Mouse (Mus musculus) liver, embryonic 12.5 days (tissue): ENCODE results near the gene Gfpt1. TPM values are rescaled to one million over a fixed set of nuclear protein-coding genes. Genes with fewer than 3 reads are reported as not detected.
"Not testable (repeated sequence)": the region's sequence is repeated elsewhere in the genome, so short reads cannot be mapped to it uniquely, and the experiment has no call there.

Source experiments
- ATAC-seq: fragments of 200-750 bp; cut with Nextera tagmentation; 2 replicates; pipeline ENCODE4 v1.8.0; 2017; ENCODE audit warnings: moderate number of reproducible peaks, mild to moderate bottlenecking, moderate library complexity
- H3K27ac ChIP-seq: fragments of 300-500 bp; sonication (generic); 2 replicates; pipeline ENCODE4 v1.5.1; 2016; ENCODE audit warnings: mild to moderate bottlenecking
- H3K27me3 ChIP-seq: fragments of 300-500 bp; sonication (generic); replicated peaks from 2 replicates; pipeline ENCODE4 v1.6.1; 2016; ENCODE audit warnings: mild to moderate bottlenecking, moderate library complexity
- H3K36me3 ChIP-seq: fragments of 300-500 bp; sonication (generic); 2 replicates; pipeline ENCODE4 v1.6.1; 2016; ENCODE audit warnings: mild to moderate bottlenecking, moderate library complexity
- H3K4me1 ChIP-seq: fragments of 300-500 bp; sonication (generic); 2 replicates; pipeline ENCODE4 v1.6.1; 2016
- H3K4me2 ChIP-seq: fragments of 300-500 bp; sonication (generic); 2 replicates; pipeline ENCODE4 v1.6.1; 2016; ENCODE audit warnings: mild to moderate bottlenecking, moderate library complexity
- H3K4me3 ChIP-seq: fragments of 300-500 bp; sonication (generic); 2 replicates; pipeline ENCODE4 v1.5.1; 2016; ENCODE audit warnings: mild to moderate bottlenecking, moderate library complexity
- H3K9ac ChIP-seq: fragments of 300-500 bp; sonication (generic); 2 replicates; pipeline ENCODE4 v1.6.1; 2016; ENCODE audit warnings: mild to moderate bottlenecking, moderate library complexity
- H3K9me3 ChIP-seq: fragments of 300-500 bp; sonication (generic); replicated peaks from 2 replicates; pipeline ENCODE4 v1.6.1; 2016; ENCODE audit warnings: mild to moderate bottlenecking, moderate library complexity
- WGBS: fragments of 180-500 bp; shearing (Covaris S2); methylation state at CpG from one replicate; pipeline ENCODE4 v1.1.7; 2016; ENCODE audit not compliant: insufficient replicate concordance; 5-methylcytosine and 5-hydroxymethylcytosine counted together
- polyA plus RNA-seq: library from polyadenylated mRNA; unstranded; fragments of >200 nt; fragmentation: Nextera tagmentation; extraction: Ambion mirVana; gene quantifications from 2 replicates; pipeline ENCODE4 v1.2.1, GENCODE M21; 2016

Gfpt1 gene
- polyA plus RNA-seq, 1 experiment from 2014 or later: 9.2 TPM

DNA sequence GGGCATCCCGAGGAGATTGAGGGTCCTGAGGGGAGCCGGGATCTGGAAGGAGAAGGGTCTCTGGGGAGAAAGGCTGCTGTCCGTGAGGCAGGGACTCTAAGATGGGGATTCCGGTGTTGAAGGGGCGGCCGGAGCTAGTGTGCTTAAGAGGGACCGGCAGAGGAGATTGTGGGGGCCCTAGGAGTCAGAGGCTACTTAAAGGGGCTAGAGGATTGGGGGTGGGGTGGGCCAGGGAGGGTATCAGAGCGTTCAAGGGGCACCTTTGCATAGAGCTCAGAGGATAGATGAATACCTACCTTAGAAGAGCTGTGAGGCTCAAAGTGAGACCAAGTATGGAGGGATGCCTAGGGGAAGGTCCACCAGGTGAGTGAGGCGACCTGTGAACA is 478 bp downstream of the Gfpt1 start:
- peaks cover 10% of the 10 kb centered on the region; the same call in 1 of the 2 replicates for H3K36me3 ChIP-seq
- H3K4me1 ChIP-seq: peaks cover 28% of the 10 kb centered on the region
- H3K27ac ChIP-seq: peak overlapping the region; percentile 98
- peak overlapping the region; percentile 91 for H3K4me3 ChIP-seq
- H3K4me2 ChIP-seq: peak overlapping the region; percentile 97
- no peaks in the 10 kb centered on the region for H3K27me3 ChIP-seq
- 3% methylated on average over 9 of the region's 9 CpGs for WGBS
- no peaks in the 10 kb centered on the region for H3K9me3 ChIP-seq
- ATAC-seq: peak; percentile 9; the same call in 1 of the 2 replicates
- H3K9ac ChIP-seq: peak overlapping the region; percentile 95

DNA sequence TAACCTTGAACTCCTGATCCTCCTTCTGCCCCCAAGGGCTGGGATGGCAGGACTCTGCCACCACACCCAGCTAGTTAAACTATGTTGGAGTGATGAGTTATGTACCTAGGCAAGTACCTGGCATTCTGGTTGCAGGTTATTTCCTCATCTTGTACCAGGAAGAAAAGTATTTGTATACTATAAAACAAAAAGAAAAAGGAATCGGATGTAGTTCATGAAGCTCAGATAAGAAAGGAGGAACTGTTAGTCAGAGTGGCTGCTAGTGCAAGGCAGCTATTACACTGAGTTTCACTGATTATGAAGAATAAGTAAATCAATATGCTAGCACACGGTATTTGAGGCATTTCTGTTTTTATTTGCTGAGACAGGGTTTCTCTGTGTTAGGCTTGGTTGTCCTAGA is 2.2 kb downstream of the Gfpt1 start:
- no peak overlapping the region for H3K4me2 ChIP-seq
- H3K9ac ChIP-seq: no peak overlapping the region
- no peak overlapping the region for H3K4me3 ChIP-seq
- no peak overlapping the region for H3K27ac ChIP-seq
- no peak for ATAC-seq
- no peaks in the 10 kb centered on the region for H3K27me3 ChIP-seq
- H3K9me3 ChIP-seq: no peaks in the 10 kb centered on the region
- peaks cover 28% of the 10 kb centered on the region for H3K4me1 ChIP-seq
- 54% methylated on average over 2 of the region's 2 CpGs for WGBS
- H3K36me3 ChIP-seq: peaks cover 22% of the 10 kb centered on the region; the same call in 1 of the 2 replicates

DNA sequence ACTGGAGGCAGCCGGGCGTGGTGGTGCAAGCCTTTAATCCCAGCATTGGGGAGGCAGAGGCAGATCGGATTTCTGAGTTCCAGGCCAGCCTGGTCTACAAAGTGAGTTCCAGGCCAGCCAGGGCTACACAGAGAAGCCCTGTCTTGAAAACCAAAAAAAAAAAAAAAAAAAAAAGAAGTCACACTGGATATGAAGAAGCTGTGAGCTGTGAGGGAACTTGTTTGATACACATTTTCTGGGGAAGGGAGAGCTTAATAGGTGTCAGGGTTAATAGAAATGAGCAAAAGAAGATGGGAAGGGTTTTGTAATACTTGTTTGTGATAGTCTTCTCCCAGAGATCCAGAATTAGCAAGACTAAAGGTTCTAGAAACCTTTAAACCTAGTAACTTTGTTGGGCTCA is 2.9 kb downstream of the Gfpt1 start:
- peaks cover 28% of the 10 kb centered on the region for H3K4me1 ChIP-seq
- no peaks in the 10 kb centered on the region for H3K27me3 ChIP-seq
- ATAC-seq: no peak
- peaks cover 22% of the 10 kb centered on the region; the same call in 1 of the 2 replicates for H3K36me3 ChIP-seq
- no peak overlapping the region for H3K4me2 ChIP-seq
- no peak overlapping the region for H3K4me3 ChIP-seq
- 69% methylated on average over 3 of the region's 3 CpGs for WGBS
- H3K9me3 ChIP-seq: no peaks in the 10 kb centered on the region
- no peak overlapping the region for H3K9ac ChIP-seq
- H3K27ac ChIP-seq: no peak overlapping the region

DNA sequence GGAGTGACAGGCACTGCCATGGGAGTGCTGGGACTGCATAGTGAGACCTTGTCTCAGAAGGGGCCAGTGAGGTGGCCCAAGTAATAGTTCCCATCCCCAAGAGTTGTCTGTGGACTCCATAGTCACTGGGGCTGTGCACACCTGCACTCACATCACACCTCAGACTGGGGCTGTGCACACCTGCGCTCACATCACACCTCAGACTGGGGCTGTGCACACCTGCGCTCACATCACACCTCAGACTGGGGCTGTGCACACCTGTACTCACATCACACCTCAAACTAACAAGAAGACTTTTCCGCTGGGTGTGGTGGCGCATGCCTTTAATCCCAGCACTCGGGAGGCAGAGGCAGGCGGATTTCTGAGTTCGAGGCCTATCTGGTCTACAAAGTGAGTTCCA is 6.1 kb downstream of the Gfpt1 start:
- not testable (repeated sequence) for H3K9me3 ChIP-seq, H3K4me2 ChIP-seq, H3K27me3 ChIP-seq, H3K9ac ChIP-seq, H3K4me3 ChIP-seq, H3K27ac ChIP-seq
- 81% methylated on average over 7 of the region's 7 CpGs for WGBS
- ATAC-seq: 0 out of 2 replicates have a peak, but pooled peaks have one; percentile 13
- Histone ChIP-seq H3K4me1 (peaks cover 12% of the 10 kb centered on the region), H3K36me3 (peaks cover 47% of the 10 kb centered on the region)

DNA sequence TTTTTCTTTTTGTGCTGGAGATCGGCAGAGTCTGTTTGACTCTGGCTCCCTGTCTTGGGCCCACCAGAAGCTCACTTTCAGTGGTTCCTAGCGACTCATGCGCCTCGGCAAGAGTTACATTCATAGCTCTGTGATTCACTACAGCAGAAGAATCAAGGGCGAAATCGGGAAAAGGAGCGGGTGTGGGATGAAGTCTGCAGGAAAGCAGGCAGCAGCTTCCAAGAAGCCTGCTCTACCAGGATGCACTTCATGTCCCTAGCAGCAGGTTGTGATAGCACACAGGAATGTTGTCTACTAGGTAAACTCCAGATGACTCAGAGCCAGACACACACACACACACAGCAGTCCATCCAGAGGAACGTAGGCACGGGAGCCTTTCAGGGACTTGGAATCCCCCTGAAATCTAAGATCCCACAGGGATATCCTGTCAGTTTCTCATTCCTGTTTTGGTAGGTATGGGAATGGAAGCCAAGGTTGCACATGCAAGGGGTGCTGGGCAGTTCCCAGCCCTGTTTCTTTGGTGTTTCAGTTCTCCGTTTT is 9.3 kb downstream of the Gfpt1 start:
- Histone ChIP-seq H3K27me3 (no peaks in the 10 kb centered on the region), H3K9ac (no peak overlapping the region), H3K4me1 (no peaks in the 10 kb centered on the region), H3K27ac (no peak overlapping the region), H3K9me3 (no peaks in the 10 kb centered on the region), H3K4me2 (no peak overlapping the region), H3K4me3 (no peak overlapping the region), H3K36me3 (peaks cover 73% of the 10 kb centered on the region)
- 86% methylated on average over 10 of the region's 10 CpGs for WGBS
- no peak for ATAC-seq

DNA sequence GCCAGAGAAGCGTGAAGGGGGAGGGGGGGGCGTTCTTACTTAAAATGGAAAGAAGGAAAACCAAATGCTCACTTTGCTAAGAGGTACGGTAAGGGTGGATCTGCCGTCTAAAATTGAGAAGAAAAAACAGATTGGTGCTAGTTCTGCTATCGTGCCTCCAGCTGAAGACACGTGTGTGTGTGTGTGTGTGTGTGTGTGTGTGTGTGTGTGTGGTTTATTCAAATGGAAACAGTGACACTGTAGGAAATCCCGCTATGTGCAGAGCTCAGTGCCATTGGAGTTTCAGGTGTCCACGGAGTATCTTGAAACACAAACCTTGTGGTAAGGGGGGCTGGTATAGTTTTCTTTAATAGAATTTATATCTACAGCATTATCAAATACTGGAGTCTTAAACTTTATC is 11.5 kb downstream of the Gfpt1 start:
- Histone ChIP-seq H3K9ac (no peak overlapping the region), H3K4me2 (no peak overlapping the region), H3K36me3 (peaks cover 77% of the 10 kb centered on the region), H3K27me3 (no peaks in the 10 kb centered on the region), H3K27ac (no peak overlapping the region), H3K4me1 (no peaks in the 10 kb centered on the region), H3K9me3 (no peaks in the 10 kb centered on the region), H3K4me3 (no peak overlapping the region)
- ATAC-seq: no peak
- WGBS: 87% methylated on average over 8 of the region's 8 CpGs

DNA sequence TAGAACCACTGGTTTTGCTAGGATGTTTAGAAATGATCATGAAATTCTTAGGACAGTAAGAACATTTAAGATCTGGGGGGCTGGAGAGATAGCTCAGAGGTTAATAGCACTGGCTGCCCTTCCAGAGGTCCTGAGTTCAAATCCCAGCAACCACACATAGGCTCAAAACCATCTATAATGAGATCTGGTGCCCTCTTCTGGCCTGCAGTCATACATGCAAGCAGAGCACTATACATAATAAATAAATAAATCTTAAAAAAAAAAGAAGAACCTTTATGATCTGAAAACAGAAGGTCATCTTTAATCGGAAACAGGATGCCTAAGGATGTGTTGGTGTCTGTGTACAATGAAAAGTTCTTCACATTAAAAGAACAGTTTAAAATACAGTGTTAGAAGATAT is 17.1 kb downstream of the Gfpt1 start:
- H3K27me3 ChIP-seq: no peaks in the 10 kb centered on the region
- no peaks in the 10 kb centered on the region for H3K4me1 ChIP-seq
- peaks cover 81% of the 10 kb centered on the region for H3K36me3 ChIP-seq
- WGBS: 77% methylated on average over 1 of the region's 1 CpGs
- H3K4me3 ChIP-seq: no peak overlapping the region
- H3K9me3 ChIP-seq: no peaks in the 10 kb centered on the region
- H3K4me2 ChIP-seq: no peak overlapping the region
- H3K9ac ChIP-seq: no peak overlapping the region
- ATAC-seq: no peak
- H3K27ac ChIP-seq: no peak overlapping the region

DNA sequence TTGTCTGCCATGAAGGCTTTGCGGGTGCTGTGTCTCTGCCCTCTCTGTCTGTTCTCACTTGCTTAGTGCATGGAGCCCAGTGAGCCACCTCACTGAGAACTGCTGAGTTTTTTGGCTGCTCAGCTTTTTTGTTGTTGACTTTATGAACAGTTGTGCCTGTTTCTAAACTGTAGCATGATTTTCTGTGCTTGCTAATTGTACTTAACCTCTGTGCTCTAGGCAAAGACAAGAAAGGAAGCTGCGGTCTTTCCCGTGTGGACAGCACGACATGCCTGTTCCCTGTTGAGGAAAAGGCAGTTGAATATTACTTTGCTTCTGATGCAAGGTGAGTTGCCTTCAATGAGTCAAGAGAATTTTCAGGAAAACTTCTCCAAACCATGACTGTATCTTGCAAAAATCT is 20.9 kb downstream of the Gfpt1 start:
- Histone ChIP-seq H3K4me3 (no peak overlapping the region), H3K27me3 (no peaks in the 10 kb centered on the region), H3K4me1 (0 out of 2 replicates have a peak, but pooled peaks cover 6% of the 10 kb centered on the region), H3K9ac (no peak overlapping the region), H3K9me3 (no peaks in the 10 kb centered on the region), H3K36me3 (peaks cover 82% of the 10 kb centered on the region), H3K4me2 (no peak overlapping the region), H3K27ac (no peak overlapping the region)
- no peak for ATAC-seq
- WGBS: 89% methylated on average over 4 of the region's 4 CpGs

DNA sequence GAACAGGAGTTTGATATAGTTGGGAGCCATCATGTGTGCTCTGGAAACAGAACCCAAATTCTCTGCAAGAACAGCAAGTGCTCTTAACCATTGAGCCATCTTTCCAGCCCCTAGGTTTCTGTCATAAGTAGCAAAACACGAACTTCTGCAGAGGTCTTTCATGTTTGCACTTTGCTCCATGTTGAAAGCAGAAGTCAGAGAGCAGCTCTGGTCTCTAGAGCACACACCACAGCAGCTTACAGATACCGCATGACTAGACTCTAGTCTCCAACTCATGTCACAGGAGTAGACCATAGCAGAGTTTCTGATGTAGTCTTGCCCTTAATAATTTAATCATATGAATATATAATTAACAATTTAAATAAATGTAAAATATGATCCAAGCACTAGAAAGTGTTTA is 25.6 kb downstream of the Gfpt1 start:
- Histone ChIP-seq H3K4me2 (no peak overlapping the region), H3K36me3 (peaks cover 93% of the 10 kb centered on the region), H3K9me3 (no peaks in the 10 kb centered on the region), H3K4me3 (no peak overlapping the region), H3K4me1 (peaks cover 29% of the 10 kb centered on the region), H3K27ac (no peak overlapping the region), H3K9ac (no peak overlapping the region), H3K27me3 (no peaks in the 10 kb centered on the region)
- ATAC-seq: no peak
- 58% methylated on average over 2 of the region's 2 CpGs for WGBS

DNA sequence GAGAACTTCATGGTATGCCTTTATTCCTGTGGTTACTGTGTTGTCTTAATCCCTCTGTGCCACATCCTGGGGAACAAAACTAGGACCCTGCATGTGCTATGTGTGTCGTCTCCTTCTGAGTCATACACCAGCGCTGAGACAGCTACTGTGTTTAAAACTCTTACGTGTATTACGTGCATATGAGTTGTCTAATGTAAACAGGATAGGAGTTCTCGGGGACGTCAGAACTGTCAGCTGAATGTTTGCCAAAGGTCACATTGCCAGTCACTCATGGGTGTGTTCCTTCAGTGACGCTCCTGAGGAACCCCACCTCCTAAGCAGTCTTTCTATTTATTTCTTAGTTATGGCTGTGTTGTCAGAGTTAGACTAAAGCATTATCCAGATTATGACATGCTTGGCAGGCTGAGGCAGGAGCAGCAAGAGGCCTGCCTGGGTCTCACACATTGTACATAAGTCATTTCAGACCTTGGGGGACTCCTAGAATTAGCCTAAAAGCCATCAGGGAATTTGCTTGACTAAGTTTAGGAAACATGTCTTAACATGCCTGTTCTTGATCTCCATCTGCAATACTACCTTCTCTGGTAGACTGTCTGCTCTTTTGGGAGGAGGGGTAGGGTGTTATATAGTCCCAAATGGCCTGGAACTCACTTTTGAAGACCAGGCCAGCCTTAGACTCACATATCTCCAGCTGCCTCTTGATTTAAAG is 26.7 kb downstream of the Gfpt1 start:
- Histone ChIP-seq H3K27me3 (no peaks in the 10 kb centered on the region), H3K9ac (no peak overlapping the region), H3K4me3 (no peak overlapping the region), H3K4me1 (peaks cover 34% of the 10 kb centered on the region), H3K27ac (no peak overlapping the region), H3K4me2 (no peak overlapping the region), H3K9me3 (no peaks in the 10 kb centered on the region), H3K36me3 (peaks cover 93% of the 10 kb centered on the region)
- 73% methylated on average over 7 of the region's 7 CpGs for WGBS
- no peak for ATAC-seq

DNA sequence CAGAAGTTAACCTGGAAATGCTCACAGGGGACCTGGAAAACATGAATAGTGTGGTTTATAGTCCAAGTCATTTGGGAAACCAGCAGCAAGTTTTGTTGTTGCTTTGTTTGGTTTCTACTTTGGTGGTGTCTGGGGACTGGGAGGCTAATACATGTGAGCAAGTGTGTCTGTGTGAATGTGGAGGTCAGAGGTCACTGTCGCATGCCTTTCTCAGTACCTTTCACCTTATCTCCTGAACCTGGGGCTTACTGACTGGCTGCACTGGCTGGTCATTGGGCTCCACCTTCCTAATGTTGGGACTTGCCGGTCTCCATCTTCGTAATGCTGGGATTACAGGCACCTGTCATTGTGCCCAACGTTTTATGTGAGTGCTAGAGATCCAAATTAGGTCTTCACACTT is 28.0 kb downstream of the Gfpt1 start:
- Histone ChIP-seq H3K9me3 (no peaks in the 10 kb centered on the region), H3K4me3 (no peak overlapping the region), H3K4me2 (no peak overlapping the region), H3K27ac (no peak overlapping the region), H3K4me1 (peaks cover 43% of the 10 kb centered on the region), H3K27me3 (no peaks in the 10 kb centered on the region), H3K36me3 (peaks cover 82% of the 10 kb centered on the region), H3K9ac (no peak overlapping the region)
- 77% methylated on average over 4 of the region's 4 CpGs for WGBS
- no peak for ATAC-seq

DNA sequence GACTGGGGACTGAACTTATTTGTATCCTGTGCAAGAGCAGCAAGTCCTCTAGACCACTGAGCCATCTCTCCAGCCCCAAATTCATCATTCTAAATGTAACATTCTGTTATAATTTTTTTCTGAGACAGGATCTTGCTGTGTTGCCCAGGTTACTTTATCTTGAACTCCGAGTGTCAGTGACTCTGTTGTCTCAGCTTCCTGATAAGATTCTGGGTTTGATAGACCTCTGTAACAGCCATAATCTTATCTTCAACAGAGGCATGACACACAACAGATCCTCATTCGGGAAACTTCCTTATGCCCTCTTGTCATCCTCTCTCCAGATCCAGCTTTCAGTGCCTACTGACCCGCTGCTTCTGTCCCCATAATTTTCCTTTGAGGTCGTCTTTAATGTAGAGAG is 30.1 kb downstream of the Gfpt1 start:
- no peaks in the 10 kb centered on the region for H3K9me3 ChIP-seq
- H3K4me3 ChIP-seq: no peak overlapping the region
- peaks cover 46% of the 10 kb centered on the region for H3K4me1 ChIP-seq
- H3K4me2 ChIP-seq: no peak overlapping the region
- H3K9ac ChIP-seq: no peak overlapping the region
- no peak for ATAC-seq
- no peak overlapping the region for H3K27ac ChIP-seq
- H3K27me3 ChIP-seq: no peaks in the 10 kb centered on the region
- H3K36me3 ChIP-seq: peaks cover 80% of the 10 kb centered on the region
- 19% methylated on average over 4 of the region's 4 CpGs for WGBS
